8 mouse cellular contexts compared by ENCODE assay signal in genomic region chr10:115406393-115406792, GRCm38 (mm10). TPM values are rescaled to one million over a fixed set of nuclear protein-coding genes. Genes with fewer than 3 reads are reported as not detected.
DNase-seq lines count a peak whose midpoint lies in the region.

No protein-coding gene starts in this region.

- DNase-seq in heart, adult 8-10 months (ENCODE audit: low spot score) = peak; percentile 16
- DNase-seq in heart, postnatal 25 days (ENCODE audit: low spot score) = no peak
- peak; percentile 42 for DNase-seq in MEL-GATA-1-ER (ENCODE audit: extremely low read depth, low read depth)
- peak; percentile 16 for DNase-seq in cerebellum, adult 9-11 months
- peak; percentile 36 to 54 for DNase-seq in frontal cortex, postnatal 36 days (ENCODE audit: low spot score in 2 of 2)
- peak; percentile 20 to 47 for DNase-seq in layer of hippocampus, adult 8-10 months (ENCODE audit: low spot score in 2 of 2)
- DNase-seq in lung, postnatal 36 days = peak; percentile 52
- peak; percentile 33 to 45 for DNase-seq in spleen, postnatal 36 days (ENCODE audit: low spot score in 2 of 2)

- intact Hi-C loops in heart, postnatal 25 days (cut with DNase I) = loop anchor here (2.0 to 5.0 kb wide), 2 partner anchors 18 to 211 kb away; no protein-coding TSS in a partner anchor

RNA-seq across cellular contexts. Expression of gene Zfc3h1, which starts 21.6 kb away (rescaled TPM):
- 10 to 100 TPM; 11.2 to 14.3 (median 13.8) TPM for total RNA-seq in heart, adult 8-10 months (2022)
- 10 to 100 TPM; 11.6 to 17.2 TPM for total RNA-seq in heart, postnatal 25 days (2021)
- 10 to 100 TPM; 44.9 to 61.2 (median 52.3) TPM for total RNA-seq in layer of hippocampus, adult 8-10 months (2022)

RNA-seq across cellular contexts. Expression of gene Thap2, which starts 22.1 kb away (rescaled TPM):
- 10 to 100 TPM in 1 of 4 experiments, 1 to 10 TPM in 3; 5.2 to 10.6 (median 7.1) TPM for total RNA-seq in heart, adult 8-10 months (2022)
- total RNA-seq in heart, postnatal 25 days (2021) = 1 to 10 TPM; 7.8 to 9.4 TPM
- 10 to 100 TPM; 13.0 to 18.3 (median 15.1) TPM for total RNA-seq in layer of hippocampus, adult 8-10 months (2022)

RNA-seq across cellular contexts. Expression of gene Tmem19, which starts 44.1 kb away (rescaled TPM):
- total RNA-seq in heart, adult 8-10 months (2022) = 10 to 100 TPM in 3 of 4 experiments, 1 to 10 TPM in 1; 9.9 to 12.7 (median 11.3) TPM
- total RNA-seq in heart, postnatal 25 days (2021) = 10 to 100 TPM; 10.3 to 15.0 TPM
- 10 to 100 TPM; 35.6 to 46.8 (median 41.7) TPM for total RNA-seq in layer of hippocampus, adult 8-10 months (2022)
